Mouse (Mus musculus): ENCODE measurements around the gene Hadh. TPM values are rescaled to one million over a fixed set of nuclear protein-coding genes. Genes with fewer than 3 reads are reported as not detected.
A peak's percentile ranks its signal among the peaks of the same experiment; 100 is the strongest.

Gene Hadh
- total and polyA plus RNA-seq, 2 experiments from 2014 or later: 18.9 to 32.2 TPM

DNA sequence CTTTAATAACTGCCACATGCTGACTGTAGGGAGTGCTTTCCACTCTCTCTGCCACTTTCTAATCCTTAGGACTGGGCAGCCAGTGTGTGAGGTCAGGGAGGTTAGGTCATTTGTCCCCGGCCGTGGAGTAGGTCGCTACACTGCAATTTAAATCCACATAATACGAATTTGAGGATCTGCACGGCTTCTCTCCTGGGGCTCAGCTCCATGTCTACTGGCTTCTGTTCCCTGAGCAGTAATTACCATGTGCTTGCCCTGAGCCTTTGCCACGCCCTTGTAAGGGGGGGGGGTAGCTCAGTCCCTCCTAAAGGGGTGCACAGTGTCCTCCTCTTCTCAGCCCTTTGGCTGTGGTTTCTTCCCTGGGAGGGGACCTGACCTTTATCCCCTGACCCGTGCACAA, 69.6 kb downstream of the Hadh start:
- Histone ChIP-seq H3K27me3 (ENCODE audit: insufficient read depth, low read length) (no peaks in the 10 kb centered on the region), H3K36me3 (ENCODE audit: insufficient read depth, low read length) (no peaks in the 10 kb centered on the region), H3K4me1 (ENCODE audit: insufficient read depth, low read length) (no peaks in the 10 kb centered on the region), H3K9me3 (ENCODE audit: low read length) (no peaks in the 10 kb centered on the region), H3K4me3 (ENCODE audit: low read depth, low read length) (no peak overlapping the region), H3K9ac (replicated peaks; ENCODE audit: low read length, poor library complexity, severe bottlenecking) (no peak overlapping the region), H3K27ac (ENCODE audit: low read depth, low read length) (no peak overlapping the region), H3K4me2 (ENCODE audit: low read depth, low read length, poor library complexity, severe bottlenecking) (no peak overlapping the region)
- ATAC-seq (ENCODE audit: low FRiP score) (no peak), DNase-seq (ENCODE audit: low spot score) (no peak)
- WGBS: 29% methylated on average over 7 of the region's 7 CpGs
- no peak for TF ChIP-seq CTCF (IDR thresholded peaks at IDR 0.05)

DNA sequence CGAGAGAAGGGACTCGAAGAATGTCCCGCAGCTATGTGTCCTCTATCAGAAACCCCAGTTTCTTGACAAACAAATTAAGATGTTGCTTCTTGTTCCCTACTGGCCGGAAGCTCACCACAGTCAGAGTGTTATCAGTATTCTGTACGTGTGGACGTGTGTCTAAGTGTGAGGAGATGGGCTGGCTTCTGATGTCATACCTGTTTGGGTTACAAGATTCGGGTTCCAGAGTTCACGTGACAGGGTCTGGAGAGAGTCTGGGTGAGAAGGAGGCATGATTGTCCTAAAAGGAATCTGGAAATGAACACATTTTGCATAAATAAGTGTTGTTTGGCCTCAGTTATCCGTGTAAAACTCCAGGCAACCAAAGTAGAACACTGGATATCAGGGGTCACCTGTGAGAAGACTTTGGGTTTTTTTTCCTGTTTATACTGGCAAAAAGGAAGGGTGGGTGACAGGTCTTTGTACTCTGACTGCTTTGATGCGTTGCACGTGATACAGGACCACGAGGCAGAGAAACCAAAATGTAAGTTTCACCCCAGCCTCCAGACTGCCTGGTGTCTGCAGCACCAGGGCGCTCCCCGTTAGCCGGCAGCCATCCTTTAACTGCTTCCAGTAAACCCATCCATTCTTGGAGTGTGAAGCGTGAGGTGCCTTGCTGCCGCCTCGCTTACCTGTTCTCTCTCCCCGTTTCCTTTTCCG, 72.2 kb downstream of the Hadh start:
- no peaks in the 10 kb centered on the region for H3K4me1 ChIP-seq (ENCODE audit: insufficient read depth, low read length)
- H3K36me3 ChIP-seq (ENCODE audit: insufficient read depth, low read length): no peaks in the 10 kb centered on the region
- no peak for DNase-seq (ENCODE audit: low spot score)
- no peak for ATAC-seq (ENCODE audit: low FRiP score)
- no peaks in the 10 kb centered on the region for H3K9me3 ChIP-seq (ENCODE audit: low read length)
- H3K9ac ChIP-seq (replicated peaks; ENCODE audit: low read length, poor library complexity, severe bottlenecking): no peak overlapping the region
- H3K4me2 ChIP-seq (ENCODE audit: low read depth, low read length, poor library complexity, severe bottlenecking): 0 out of 2 replicates have a peak overlapping the region, but pooled peaks have one; percentile 20
- H3K4me3 ChIP-seq (ENCODE audit: low read depth, low read length): no peak overlapping the region
- H3K27ac ChIP-seq (ENCODE audit: low read depth, low read length): no peak overlapping the region
- TF ChIP-seq CTCF (IDR thresholded peaks at IDR 0.05): no peak
- 75% methylated on average over 20 of the region's 20 CpGs for WGBS
- H3K27me3 ChIP-seq (ENCODE audit: insufficient read depth, low read length): no peaks in the 10 kb centered on the region

DNA sequence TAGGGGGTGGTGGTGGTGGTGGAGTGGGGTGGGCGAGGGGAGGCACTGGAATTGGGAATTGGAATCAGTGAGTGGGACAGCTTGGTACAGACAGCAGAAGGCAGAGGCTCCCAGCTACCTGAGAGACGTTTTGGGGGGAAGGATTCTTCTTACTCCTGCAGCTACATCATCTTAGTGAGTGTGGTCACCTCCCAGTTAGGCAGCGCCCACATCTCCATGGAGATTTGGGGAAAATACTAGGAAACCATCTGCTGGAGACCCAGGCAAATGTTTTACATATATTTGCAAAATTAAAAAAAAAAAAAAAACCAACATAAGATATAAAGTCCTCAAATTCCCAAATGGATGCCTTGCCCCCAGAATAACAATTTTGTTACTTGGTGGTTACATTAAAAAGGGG, 72.9 kb downstream of the Hadh start:
- H3K4me3 ChIP-seq (ENCODE audit: low read depth, low read length): no peak overlapping the region
- H3K27me3 ChIP-seq (ENCODE audit: insufficient read depth, low read length): no peaks in the 10 kb centered on the region
- no peak for ATAC-seq (ENCODE audit: low FRiP score)
- 76% methylated on average over 3 of the region's 3 CpGs for WGBS
- no peak overlapping the region for H3K9ac ChIP-seq (replicated peaks; ENCODE audit: low read length, poor library complexity, severe bottlenecking)
- H3K4me2 ChIP-seq (ENCODE audit: low read depth, low read length, poor library complexity, severe bottlenecking): no peak overlapping the region
- DNase-seq (ENCODE audit: low spot score): no peak
- no peak overlapping the region for H3K27ac ChIP-seq (ENCODE audit: low read depth, low read length)
- no peaks in the 10 kb centered on the region for H3K36me3 ChIP-seq (ENCODE audit: insufficient read depth, low read length)
- no peak for TF ChIP-seq CTCF (IDR thresholded peaks at IDR 0.05)
- no peaks in the 10 kb centered on the region for H3K4me1 ChIP-seq (ENCODE audit: insufficient read depth, low read length)
- no peaks in the 10 kb centered on the region for H3K9me3 ChIP-seq (ENCODE audit: low read length)

DNA sequence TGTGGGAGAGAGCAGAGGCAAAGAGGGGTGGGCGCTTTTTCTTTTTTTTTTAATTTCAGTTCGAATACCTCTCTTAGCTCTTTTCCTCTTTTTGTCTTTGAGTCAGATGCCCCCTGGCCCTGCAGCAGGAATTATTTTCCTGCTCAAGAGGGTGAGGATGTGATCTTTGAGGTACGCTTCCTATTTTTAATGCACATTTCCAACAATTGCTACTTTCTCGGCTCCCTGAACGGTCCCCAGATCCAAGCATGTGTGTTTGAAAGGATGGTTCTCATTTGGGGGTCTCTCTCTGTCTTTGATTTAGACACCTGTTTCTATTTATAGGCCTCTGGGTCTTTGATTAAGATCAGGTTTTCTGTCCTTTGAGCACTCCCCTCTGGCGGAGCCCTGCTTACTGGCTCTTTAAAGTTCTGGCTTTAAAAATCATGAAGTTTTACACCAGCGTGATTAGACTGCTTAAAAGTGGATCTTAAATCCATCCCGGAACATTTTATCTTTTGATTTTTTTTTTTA, 75.3 kb downstream of the Hadh start:
- 55% methylated on average over 8 of the region's 8 CpGs for WGBS
- Histone ChIP-seq H3K36me3 (ENCODE audit: insufficient read depth, low read length) (no peaks in the 10 kb centered on the region), H3K9me3 (ENCODE audit: low read length) (no peaks in the 10 kb centered on the region), H3K4me3 (ENCODE audit: low read depth, low read length) (no peak overlapping the region), H3K27ac (ENCODE audit: low read depth, low read length) (no peak overlapping the region), H3K4me1 (ENCODE audit: insufficient read depth, low read length) (no peaks in the 10 kb centered on the region), H3K27me3 (ENCODE audit: insufficient read depth, low read length) (no peaks in the 10 kb centered on the region), H3K4me2 (ENCODE audit: low read depth, low read length, poor library complexity, severe bottlenecking) (no peak overlapping the region), H3K9ac (replicated peaks; ENCODE audit: low read length, poor library complexity, severe bottlenecking) (no peak overlapping the region)
- ATAC-seq (ENCODE audit: low FRiP score): no peak
- TF ChIP-seq CTCF (IDR thresholded peaks at IDR 0.05): no peak
- no peak for DNase-seq (ENCODE audit: low spot score)

DNA sequence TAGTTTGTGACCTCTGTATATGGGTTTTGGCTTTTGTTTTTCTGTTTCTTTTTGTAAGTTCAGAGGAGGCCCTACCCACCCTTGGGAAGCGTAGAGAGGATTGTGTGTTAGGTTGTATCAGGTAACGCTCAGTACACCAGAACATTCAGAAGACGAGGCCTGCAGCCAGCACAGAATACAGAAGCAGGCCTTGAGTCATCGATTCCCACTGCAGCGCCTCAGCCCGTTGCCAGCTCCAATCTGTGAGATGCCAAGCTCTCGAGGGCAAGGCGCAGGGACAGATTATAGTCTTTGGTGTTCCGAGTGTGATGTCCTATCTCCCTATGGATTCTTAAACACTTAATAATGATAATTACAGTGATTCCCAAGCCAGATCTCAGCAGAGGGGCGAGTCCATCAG, 75.9 kb downstream of the Hadh start:
- no peak for ATAC-seq (ENCODE audit: low FRiP score)
- no peaks in the 10 kb centered on the region for H3K4me1 ChIP-seq (ENCODE audit: insufficient read depth, low read length)
- no peak overlapping the region for H3K27ac ChIP-seq (ENCODE audit: low read depth, low read length)
- no peak overlapping the region for H3K4me3 ChIP-seq (ENCODE audit: low read depth, low read length)
- H3K36me3 ChIP-seq (ENCODE audit: insufficient read depth, low read length): no peaks in the 10 kb centered on the region
- 52% methylated on average over 10 of the region's 10 CpGs for WGBS
- TF ChIP-seq CTCF (IDR thresholded peaks at IDR 0.05): no peak
- H3K4me2 ChIP-seq (ENCODE audit: low read depth, low read length, poor library complexity, severe bottlenecking): no peak overlapping the region
- no peak overlapping the region for H3K9ac ChIP-seq (replicated peaks; ENCODE audit: low read length, poor library complexity, severe bottlenecking)
- H3K27me3 ChIP-seq (ENCODE audit: insufficient read depth, low read length): no peaks in the 10 kb centered on the region
- no peak for DNase-seq (ENCODE audit: low spot score)
- H3K9me3 ChIP-seq (ENCODE audit: low read length): no peaks in the 10 kb centered on the region

DNA sequence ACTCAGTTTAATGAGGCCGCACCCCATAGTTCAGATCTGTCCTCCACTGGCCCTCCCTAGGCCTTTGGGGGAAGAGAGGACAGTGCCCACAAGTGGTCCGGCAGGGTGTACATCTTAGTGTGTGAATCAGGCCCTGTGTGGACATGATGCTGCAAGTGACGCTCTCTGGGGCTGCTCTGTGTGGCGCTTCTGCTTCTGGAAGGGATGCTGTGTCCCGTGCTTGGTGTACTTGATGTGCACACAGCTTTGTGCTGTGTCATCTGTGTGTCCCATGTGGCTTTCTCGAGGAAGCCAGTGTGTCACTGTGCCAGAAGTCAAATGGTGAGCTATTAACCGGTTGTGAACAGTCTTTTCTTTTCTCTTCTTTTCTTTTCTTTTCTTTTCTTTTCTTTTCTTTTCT, 80.4 kb downstream of the Hadh start:
- Histone ChIP-seq H3K27me3 (ENCODE audit: insufficient read depth, low read length) (no peaks in the 10 kb centered on the region), H3K4me1 (ENCODE audit: insufficient read depth, low read length) (no peaks in the 10 kb centered on the region), H3K9ac (replicated peaks; ENCODE audit: low read length, poor library complexity, severe bottlenecking) (no peak overlapping the region), H3K9me3 (ENCODE audit: low read length) (no peaks in the 10 kb centered on the region), H3K4me3 (ENCODE audit: low read depth, low read length) (no peak overlapping the region), H3K36me3 (ENCODE audit: insufficient read depth, low read length) (no peaks in the 10 kb centered on the region), H3K27ac (ENCODE audit: low read depth, low read length) (no peak overlapping the region), H3K4me2 (ENCODE audit: low read depth, low read length, poor library complexity, severe bottlenecking) (no peak overlapping the region)
- no peak for ATAC-seq (ENCODE audit: low FRiP score)
- no peak for TF ChIP-seq CTCF (IDR thresholded peaks at IDR 0.05)
- 78% methylated on average over 7 of the region's 7 CpGs for WGBS
- DNase-seq (ENCODE audit: low spot score): no peak
